Mouse (Mus musculus) retina, postnatal 7 days (tissue): ENCODE data around the gene Klhl12.
"Not testable (repeated sequence)": the region's sequence is repeated elsewhere in the genome, so short reads cannot be mapped to it uniquely, and the experiment has no call there.

Experiments
- DNase-seq: peaks from one replicate; pipeline ENCODE4 v3.0.0-alpha.2; 2012; ENCODE audit warnings: low read depth, low spot score

The Klhl12 gene

GRCm38 (mm10) chr1:134448537-134448936, 6.8 kb upstream of the Klhl12 start:
- not testable (repeated sequence) for DNase-seq

DNA sequence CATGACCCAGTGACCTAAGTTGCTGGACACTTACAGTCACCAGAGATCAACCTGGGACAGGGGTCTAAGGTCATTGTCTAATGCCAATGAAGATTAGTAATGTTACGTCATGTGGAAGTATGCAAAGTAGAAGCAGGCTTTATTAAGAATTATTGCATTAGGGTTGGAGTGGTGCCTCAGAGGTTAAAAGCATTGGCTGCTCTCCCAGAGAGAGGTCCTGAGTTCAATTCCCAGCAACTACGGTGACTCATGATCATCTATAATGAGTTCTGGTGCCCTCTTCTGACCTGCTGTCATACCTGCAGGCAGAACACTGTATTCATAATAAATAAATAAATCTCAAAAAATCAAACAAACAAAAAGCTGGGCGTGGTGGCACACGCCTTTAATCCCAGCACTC, 5.1 kb upstream of the Klhl12 start:
- no peak for DNase-seq

DNA sequence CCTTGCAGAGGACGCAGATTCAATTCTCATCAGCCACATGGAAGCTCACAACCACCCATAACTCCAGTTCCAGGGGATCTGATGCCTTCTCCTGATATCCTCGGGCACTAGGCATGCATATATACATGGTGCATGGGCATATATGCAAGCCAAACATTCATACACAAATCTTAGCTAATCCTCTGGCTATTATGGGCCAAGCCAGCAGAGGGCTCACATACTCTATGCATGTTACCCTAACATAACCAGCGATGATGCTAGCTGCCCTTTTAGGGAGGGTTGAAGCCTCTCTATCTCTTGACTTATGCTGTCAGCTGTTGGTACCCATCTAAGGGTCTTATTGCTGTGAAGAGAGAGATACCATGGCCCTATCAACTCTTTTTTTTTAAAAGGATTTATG, 4.3 kb upstream of the Klhl12 start:
- DNase-seq, result peak; percentile 31

GRCm38 (mm10) chr1:134456060-134456459, 729 bp downstream of the Klhl12 start:
- no peak for DNase-seq

GRCm38 (mm10) chr1:134458139-134458727, 2.9 kb downstream of the Klhl12 start:
- no peak for DNase-seq

DNA sequence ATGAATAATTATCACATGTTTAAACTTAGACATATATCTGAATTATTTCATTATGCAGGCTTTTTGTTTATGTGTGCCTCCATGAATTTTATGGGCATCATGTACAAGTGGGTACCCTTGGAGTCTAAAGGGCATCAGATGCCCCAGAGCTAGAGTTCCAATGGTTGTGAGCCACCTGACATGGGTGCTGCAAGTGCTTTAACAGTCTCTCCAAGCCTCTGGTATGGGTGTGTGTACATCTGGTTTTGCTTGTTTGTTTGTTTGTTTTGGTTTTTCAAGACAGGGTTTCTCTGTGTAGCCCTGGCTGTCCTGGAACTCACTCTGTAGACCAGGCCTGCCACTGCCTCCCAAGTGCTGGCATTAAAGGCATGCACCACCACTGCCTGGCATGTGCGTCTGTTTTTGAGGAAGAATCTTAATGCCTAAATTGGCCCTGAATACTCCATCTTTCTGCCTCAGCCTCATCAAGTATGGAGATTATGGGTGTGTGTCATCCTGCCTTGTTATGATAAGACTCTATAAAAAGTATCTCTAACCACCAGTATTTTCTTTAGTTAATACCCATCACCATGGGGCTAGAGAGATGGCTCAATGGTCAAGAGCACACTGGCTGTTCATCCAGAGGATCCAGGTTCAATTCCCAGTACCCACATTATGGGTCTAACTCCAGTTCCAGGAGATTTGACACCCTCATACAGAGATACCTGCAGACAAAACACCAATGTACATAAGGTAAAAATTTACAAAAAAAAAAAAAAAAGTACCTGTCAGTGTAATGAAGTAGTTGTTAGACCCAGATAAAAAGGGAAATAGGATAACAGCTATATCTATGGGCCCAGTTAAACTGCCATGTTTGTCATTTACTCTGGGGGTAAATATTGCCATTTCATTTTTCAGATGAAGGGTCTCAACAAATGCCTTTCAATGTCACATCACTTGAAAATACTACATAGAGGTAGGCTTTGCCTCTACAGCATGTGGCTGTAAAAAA, 5.3 kb downstream of the Klhl12 start:
- DNase-seq, result no peak

GRCm38 (mm10) chr1:134484623-134485022, 29.3 kb downstream of the Klhl12 start:
- no peak for DNase-seq

GRCm38 (mm10) chr1:134490903-134491801, 35.8 kb downstream of the Klhl12 start:
- no peak for DNase-seq

DNA sequence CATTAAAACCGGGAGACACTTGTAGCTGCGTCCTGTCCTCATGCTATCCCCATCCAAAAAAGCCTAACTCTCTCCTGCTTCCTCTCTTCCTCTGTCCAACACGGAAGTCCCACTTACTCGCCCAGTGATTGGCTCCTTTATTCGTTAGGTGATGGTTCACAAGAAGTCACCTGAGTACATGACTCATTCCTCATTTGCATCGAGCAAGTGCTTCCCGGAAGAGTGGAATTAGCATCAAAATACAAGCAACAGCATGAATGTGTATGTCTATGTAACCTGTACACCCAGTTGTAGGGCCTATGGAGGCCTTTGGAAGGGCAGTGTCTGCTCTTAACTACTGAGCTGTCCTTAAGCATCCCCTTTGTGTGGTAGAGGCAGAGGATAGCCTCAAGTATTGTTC, 36.9 kb downstream of the Klhl12 start:
- no peak for DNase-seq

DNA sequence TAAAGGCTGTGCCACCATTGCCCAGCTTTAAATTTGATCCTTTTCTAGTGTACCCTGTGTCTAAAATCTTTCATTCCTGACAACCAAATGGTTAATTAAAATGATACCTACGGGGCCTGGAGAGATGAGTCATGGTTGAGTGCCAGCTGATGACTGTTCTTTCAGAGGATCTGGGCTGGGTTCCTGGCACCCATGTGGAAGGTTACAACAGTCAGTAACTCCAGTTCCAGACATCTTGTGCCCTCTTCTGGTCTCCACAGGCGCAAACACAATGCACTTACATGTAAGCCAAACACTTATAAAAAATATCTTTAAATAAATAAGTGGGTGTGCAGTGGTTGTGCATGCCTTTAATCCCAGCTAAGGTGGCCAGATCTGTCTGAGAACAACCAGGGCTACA, 38.2 kb downstream of the Klhl12 start:
- no peak for DNase-seq

- no peak for DNase-seq
Observed at GRCm38 (mm10) chr1:134493956-134494355, 38.6 kb downstream of the Klhl12 start.

- peak; percentile 96 for DNase-seq
Observed at GRCm38 (mm10) chr1:134494428-134495215, 39.3 kb downstream of the Klhl12 start, which contains the start of gene Rabif. TSS of gene Rabif (plus strand) at chr1:134494648.

- no peak for DNase-seq
Observed at GRCm38 (mm10) chr1:134495216-134495539, 39.8 kb downstream of the Klhl12 start.

- no peak for DNase-seq
Observed at GRCm38 (mm10) chr1:134495991-134496390, 40.7 kb downstream of the Klhl12 start.

- DNase-seq, result no peak
Observed at GRCm38 (mm10) chr1:134500916-134501315, 45.6 kb downstream of the Klhl12 start.

GRCm38 (mm10) chr1:134506201-134506600, 50.9 kb downstream of the Klhl12 start:
- DNase-seq, result no peak

DNA sequence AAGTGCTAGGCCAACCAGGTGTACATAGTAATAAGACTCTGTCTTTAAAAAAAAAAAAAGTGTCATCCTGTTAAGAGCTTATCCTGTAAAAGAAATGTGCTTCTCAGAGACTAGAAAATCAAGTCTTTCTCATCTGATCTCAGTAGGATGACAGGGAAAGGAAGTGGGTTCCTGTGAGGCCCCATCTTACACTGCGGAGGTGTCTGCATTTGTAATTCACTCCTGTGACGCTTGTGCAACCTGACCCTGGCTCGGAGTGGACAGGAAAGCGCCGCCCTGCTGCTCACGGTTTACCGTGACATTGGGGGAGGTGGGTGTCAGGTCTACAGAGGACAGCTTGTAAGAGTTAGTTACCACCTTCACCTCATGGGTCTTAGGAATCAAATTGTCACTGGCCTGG, 54.7 kb downstream of the Klhl12 start:
- DNase-seq, result no peak

DNA sequence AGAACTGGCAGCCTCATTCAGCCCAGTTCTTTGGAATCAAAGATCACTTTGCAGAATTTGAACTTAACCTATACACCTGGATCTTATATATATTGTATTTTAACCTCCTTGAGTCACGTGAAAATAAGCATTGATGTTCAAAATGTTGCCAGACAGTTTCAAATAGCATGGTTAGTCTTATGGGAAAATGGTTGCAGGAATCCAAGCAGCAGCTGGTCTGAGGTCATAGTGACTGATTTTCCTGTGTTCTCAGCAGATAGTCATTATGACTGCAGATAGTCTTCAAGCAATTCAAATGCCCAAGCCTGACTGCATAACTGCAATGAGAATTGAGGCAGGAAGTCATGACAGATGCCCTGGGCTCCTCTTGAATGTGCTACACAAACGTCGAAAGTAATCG, 56.9 kb downstream of the Klhl12 start:
- no peak for DNase-seq

- no peak for DNase-seq
Observed at GRCm38 (mm10) chr1:134512584-134512983, 57.3 kb downstream of the Klhl12 start.

- no peak for DNase-seq
Observed at GRCm38 (mm10) chr1:134513312-134513860, 58.1 kb downstream of the Klhl12 start.
